Mouse (Mus musculus): ENCODE results near the gene Msl1.

Msl1 gene

GRCm38 (mm10) chr11:98849196-98849894 is 54.0 kb downstream of the Msl1 start:
- DNase-seq = no peak

GRCm38 (mm10) chr11:98850100-98851093 is 55.1 kb downstream of the Msl1 start:
- no peak for DNase-seq

- no peak for DNase-seq
Observed at GRCm38 (mm10) chr11:98854116-98854515, 58.8 kb downstream of the Msl1 start.

- no peak for DNase-seq
Observed at GRCm38 (mm10) chr11:98854659-98855058, 59.3 kb downstream of the Msl1 start.
